Mouse (Mus musculus): ENCODE measurements around the gene Pip5k1c. TPM values are rescaled to one million over a fixed set of nuclear protein-coding genes. Genes with fewer than 3 reads are reported as not detected.

Pip5k1c gene
- total RNA-seq, 1 experiment: 27.3 TPM

- Histone ChIP-seq H3K36me3 (ENCODE audit: control insufficient read depth, insufficient read depth, low read length, poor library complexity, severe bottlenecking) (peaks cover 5% of the 10 kb centered on the region; the same call in 1 of the 2 replicates), H3K27ac (ENCODE audit: insufficient read depth, low read depth, low read length, poor library complexity, severe bottlenecking) (no peak overlapping the region), H3K4me1 (ENCODE audit: control insufficient read depth in 2 of 2, insufficient read depth in 2 of 2, low read length in 2 of 2, poor library complexity in 1 of 2) (peaks cover 0 to 21% of the 10 kb centered on the region in 2 experiments; a peak in 2 of 4 replicates), H3K4me3 (ENCODE audit: insufficient read depth in 1 of 2, low read depth in 1 of 2, low read length in 2 of 2, poor library complexity in 1 of 2, severe bottlenecking in 1 of 2) (no peak overlapping the region), H3K9ac (ENCODE audit: insufficient read depth, low read depth, low read length, poor library complexity, severe bottlenecking) (no peak overlapping the region), H3K9me3 (ENCODE audit: control insufficient read depth, insufficient read depth, low read depth, low read length) (no peaks in the 10 kb centered on the region)
- TF ChIP-seq MAFK (IDR thresholded peaks at IDR 0.05; ENCODE audit: insufficient read depth, low read depth, low read length) (no peak), ZNF384 (IDR thresholded peaks at IDR 0.05; ENCODE audit: low read depth, low read length) (no peak), HCFC1 (IDR thresholded peaks at IDR 0.05; ENCODE audit: borderline replicate concordance, insufficient read depth, low read length) (no peak), CHD2 (IDR thresholded peaks at IDR 0.05; ENCODE audit: low read depth, low read length) (no peak), ZC3H11A (IDR thresholded peaks at IDR 0.05; ENCODE audit: borderline replicate concordance, low read depth, low read length) (no peak)
- in situ Hi-C loops (cut with MboI; ENCODE audit: low sequenced_read_pairs in 2 of 2, unreplicated experiment in 2 of 2): no loop called here
- DNase-seq (ENCODE audit: low read depth, low spot score): no peak
These were observed 4.5 kb downstream of the Pip5k1c start for GRCm38 (mm10) chr10:81297246-81297645.

GRCm38 (mm10) chr10:81297845-81298244 lies 5.1 kb downstream of the Pip5k1c start:
- Histone ChIP-seq H3K4me1 (ENCODE audit: control insufficient read depth in 2 of 2, insufficient read depth in 2 of 2, low read length in 2 of 2, poor library complexity in 1 of 2) (peaks cover 0 to 21% of the 10 kb centered on the region in 2 experiments; a peak in 2 of 4 replicates), H3K27ac (ENCODE audit: insufficient read depth, low read depth, low read length, poor library complexity, severe bottlenecking) (no peak overlapping the region), H3K4me3 (ENCODE audit: insufficient read depth in 1 of 2, low read depth in 1 of 2, low read length in 2 of 2, poor library complexity in 1 of 2, severe bottlenecking in 1 of 2) (no peak overlapping the region), H3K9ac (ENCODE audit: insufficient read depth, low read depth, low read length, poor library complexity, severe bottlenecking) (no peak overlapping the region), H3K9me3 (ENCODE audit: control insufficient read depth, insufficient read depth, low read depth, low read length) (no peaks in the 10 kb centered on the region), H3K36me3 (ENCODE audit: control insufficient read depth, insufficient read depth, low read length, poor library complexity, severe bottlenecking) (peaks cover 5% of the 10 kb centered on the region; the same call in 1 of the 2 replicates)
- in situ Hi-C loops (cut with MboI; ENCODE audit: low sequenced_read_pairs in 2 of 2, unreplicated experiment in 2 of 2): no loop called here
- DNase-seq (ENCODE audit: low read depth, low spot score): no peak
- TF ChIP-seq HCFC1 (IDR thresholded peaks at IDR 0.05; ENCODE audit: borderline replicate concordance, insufficient read depth, low read length) (no peak), ZNF384 (IDR thresholded peaks at IDR 0.05; ENCODE audit: low read depth, low read length) (no peak), ZC3H11A (IDR thresholded peaks at IDR 0.05; ENCODE audit: borderline replicate concordance, low read depth, low read length) (no peak), MAFK (IDR thresholded peaks at IDR 0.05; ENCODE audit: insufficient read depth, low read depth, low read length) (no peak), CHD2 (IDR thresholded peaks at IDR 0.05; ENCODE audit: low read depth, low read length) (no peak)

- Histone ChIP-seq H3K9me3 (ENCODE audit: control insufficient read depth, insufficient read depth, low read depth, low read length) (no peaks in the 10 kb centered on the region), H3K27ac (ENCODE audit: insufficient read depth, low read depth, low read length, poor library complexity, severe bottlenecking) (no peak overlapping the region), H3K9ac (ENCODE audit: insufficient read depth, low read depth, low read length, poor library complexity, severe bottlenecking) (no peak overlapping the region), H3K4me1 (ENCODE audit: control insufficient read depth in 2 of 2, insufficient read depth in 2 of 2, low read length in 2 of 2, poor library complexity in 1 of 2) (peaks cover 0 to 27% of the 10 kb centered on the region in 2 experiments; a peak in 2 of 4 replicates), H3K4me3 (ENCODE audit: insufficient read depth in 1 of 2, low read depth in 1 of 2, low read length in 2 of 2, poor library complexity in 1 of 2, severe bottlenecking in 1 of 2) (no peak overlapping the region), H3K36me3 (ENCODE audit: control insufficient read depth, insufficient read depth, low read length, poor library complexity, severe bottlenecking) (peaks cover 5% of the 10 kb centered on the region; the same call in 1 of the 2 replicates)
- in situ Hi-C loops (cut with MboI; ENCODE audit: low sequenced_read_pairs in 2 of 2, unreplicated experiment in 2 of 2): no loop called here
- no peak for TF ChIP-seq HCFC1 (IDR thresholded peaks at IDR 0.05; ENCODE audit: borderline replicate concordance, insufficient read depth, low read length)
- no peak for TF ChIP-seq ZC3H11A (IDR thresholded peaks at IDR 0.05; ENCODE audit: borderline replicate concordance, low read depth, low read length)
- no peak for TF ChIP-seq MAFK (IDR thresholded peaks at IDR 0.05; ENCODE audit: insufficient read depth, low read depth, low read length)
- no peak for TF ChIP-seq ZNF384 (IDR thresholded peaks at IDR 0.05; ENCODE audit: low read depth, low read length)
- no peak for TF ChIP-seq CHD2 (IDR thresholded peaks at IDR 0.05; ENCODE audit: low read depth, low read length)
- DNase-seq (ENCODE audit: low read depth, low spot score): no peak
These were observed 5.8 kb downstream of the Pip5k1c start for GRCm38 (mm10) chr10:81298369-81299100.

GRCm38 (mm10) chr10:81299585-81300351 lies 7.0 kb downstream of the Pip5k1c start:
- no peak overlapping the region for H3K4me3 ChIP-seq (ENCODE audit: insufficient read depth in 1 of 2, low read depth in 1 of 2, low read length in 2 of 2, poor library complexity in 1 of 2, severe bottlenecking in 1 of 2)
- no peaks in the 10 kb centered on the region for H3K9me3 ChIP-seq (ENCODE audit: control insufficient read depth, insufficient read depth, low read depth, low read length)
- H3K4me1 ChIP-seq (ENCODE audit: control insufficient read depth in 2 of 2, insufficient read depth in 2 of 2, low read length in 2 of 2, poor library complexity in 1 of 2): peaks cover 0 to 19% of the 10 kb centered on the region in 2 experiments; a peak in 1 of 4 replicates
- H3K27ac ChIP-seq (ENCODE audit: insufficient read depth, low read depth, low read length, poor library complexity, severe bottlenecking): no peak overlapping the region
- no peak for TF ChIP-seq ZNF384 (IDR thresholded peaks at IDR 0.05; ENCODE audit: low read depth, low read length)
- H3K36me3 ChIP-seq (ENCODE audit: control insufficient read depth, insufficient read depth, low read length, poor library complexity, severe bottlenecking): peaks cover 5% of the 10 kb centered on the region; the same call in 1 of the 2 replicates
- in situ Hi-C loops (cut with MboI; ENCODE audit: low sequenced_read_pairs in 2 of 2, unreplicated experiment in 2 of 2): no loop called here
- no peak overlapping the region for H3K9ac ChIP-seq (ENCODE audit: insufficient read depth, low read depth, low read length, poor library complexity, severe bottlenecking)
- no peak for DNase-seq (ENCODE audit: low read depth, low spot score)
